32 mouse cellular contexts compared by ENCODE assay signal in the genomic region with DNA sequence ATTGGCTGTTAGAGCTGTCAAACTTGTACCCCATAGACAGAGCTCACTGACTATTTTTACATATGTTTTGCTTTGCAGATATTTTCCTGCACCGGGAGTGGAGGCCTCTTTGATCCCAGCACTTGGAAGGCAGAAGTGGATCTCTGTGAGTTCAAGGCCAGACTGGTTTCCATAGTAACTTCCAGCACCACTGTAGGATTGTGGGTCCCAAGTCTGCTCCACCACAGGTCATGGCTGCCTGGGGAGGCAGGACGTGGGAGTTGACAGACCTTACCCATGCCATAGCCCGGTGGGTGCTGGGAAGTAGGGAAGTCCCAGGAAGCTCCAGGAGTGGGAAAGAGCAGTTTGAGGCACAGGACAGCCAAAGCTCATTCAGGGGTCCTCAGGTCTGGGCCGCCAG.
A peak's percentile ranks its signal among the peaks of the same experiment; 100 is the strongest.
DNase-seq lines count a peak whose midpoint lies in the region; ATAC-seq lines count a peak whose summit lies in the region.
"Had no signal": no experiment of that assay in that cellular context is flagged by ENCODE, and none has a peak within 500 bp of the region (broad histone marks: within the 10 kb centered on the region; RNA-seq: fewer than 3 reads in every experiment).

No protein-coding gene starts in this region.

- no peak for ATAC-seq in forebrain, embryonic 16.5 days
- ATAC-seq: CD4-positive, CD25-positive, alpha-beta regulatory T cell, adult 4 months; forebrain, embryonic 15.5 days; lung, postnatal 0 days; midbrain, embryonic 13.5 days had no signal

- no peak overlapping the region for H3K4me3 ChIP-seq in forebrain, embryonic 16.5 days (replicated peaks; ENCODE audit: low read length)
- H3K4me3 ChIP-seq: embryonic facial prominence, embryonic 12.5 days; forebrain, embryonic 15.5 days; gastrocnemius, adult 2 months; heart, embryonic 12.5 days; limb, embryonic 10.5 days; limb, embryonic 15.5 days; liver, embryonic 13.5 days; megakaryocyte, embryonic 14.5 days; midbrain, embryonic 13.5 days; neural tube, embryonic 15.5 days had no signal

- no peak overlapping the region for H3K9ac ChIP-seq in forebrain, embryonic 16.5 days (replicated peaks; ENCODE audit: low read depth, low read length)
- H3K9ac ChIP-seq: embryonic facial prominence, embryonic 12.5 days; forebrain, embryonic 15.5 days; heart, embryonic 12.5 days; hindbrain, embryonic 14.5 days; limb, embryonic 15.5 days; liver, embryonic 13.5 days; midbrain, embryonic 13.5 days; neural tube, embryonic 15.5 days had no signal

- no peaks in the 10 kb centered on the region for H3K4me1 ChIP-seq in forebrain, embryonic 16.5 days (replicated peaks; ENCODE audit: control insufficient read depth, insufficient read depth, low read length)
- H3K4me1 ChIP-seq: embryonic facial prominence, embryonic 12.5 days; forebrain, embryonic 15.5 days; limb, embryonic 15.5 days; liver, embryonic 13.5 days; midbrain, embryonic 13.5 days; neural tube, embryonic 15.5 days had no signal

- no peaks in the 10 kb centered on the region for H3K27me3 ChIP-seq in forebrain, embryonic 16.5 days (replicated peaks; ENCODE audit: control insufficient read depth, insufficient read depth, low read length)
- H3K27me3 ChIP-seq: embryonic facial prominence, embryonic 12.5 days; forebrain, embryonic 15.5 days; heart, embryonic 12.5 days; limb, embryonic 15.5 days; liver, embryonic 13.5 days; megakaryocyte, embryonic 14.5 days; midbrain, embryonic 13.5 days; neural tube, embryonic 15.5 days had no signal

- no peaks in the 10 kb centered on the region for H3K36me3 ChIP-seq in forebrain, embryonic 16.5 days (ENCODE audit: control insufficient read depth, insufficient read depth)
- H3K36me3 ChIP-seq: embryonic facial prominence, embryonic 12.5 days; forebrain, embryonic 15.5 days; G1E; heart, embryonic 12.5 days; limb, embryonic 10.5 days; limb, embryonic 15.5 days; liver, embryonic 13.5 days; midbrain, embryonic 13.5 days; neural tube, embryonic 15.5 days had no signal

- H3K27ac ChIP-seq in forebrain, embryonic 16.5 days (ENCODE audit: low read length), result no peak overlapping the region
- H3K27ac ChIP-seq: embryonic facial prominence, embryonic 12.5 days; forebrain, embryonic 15.5 days; gastrocnemius, adult 2 months; hindbrain, embryonic 14.5 days; limb, embryonic 10.5 days; limb, embryonic 15.5 days; liver, embryonic 13.5 days; midbrain, embryonic 13.5 days; neural tube, embryonic 15.5 days had no signal

- no peaks in the 10 kb centered on the region for H3K9me3 ChIP-seq in forebrain, embryonic 16.5 days (ENCODE audit: control insufficient read depth, low read length)
- H3K9me3 ChIP-seq: embryonic facial prominence, embryonic 12.5 days; forebrain, embryonic 15.5 days; G1E; heart, embryonic 12.5 days; limb, embryonic 10.5 days; limb, embryonic 15.5 days; liver, embryonic 13.5 days; midbrain, embryonic 13.5 days; neural tube, embryonic 15.5 days had no signal

- H3K4me2 ChIP-seq in forebrain, embryonic 16.5 days (ENCODE audit: low read length), result no peak overlapping the region
- H3K4me2 ChIP-seq: embryonic facial prominence, embryonic 12.5 days; forebrain, embryonic 15.5 days; heart, embryonic 12.5 days; hindbrain, embryonic 14.5 days; limb, embryonic 15.5 days; liver, embryonic 13.5 days; midbrain, embryonic 13.5 days; neural tube, embryonic 15.5 days had no signal

- peak; percentile 14 for DNase-seq in adrenal gland, postnatal 14 days
- no peak for DNase-seq in adrenal gland, postnatal 4 days (ENCODE audit: low spot score in 2 of 2)
- peak; percentile 4 for DNase-seq in ovary, adult 18-20 months (ENCODE audit: low spot score)
- DNase-seq in ovary, postnatal 14 days (ENCODE audit: low spot score), result no peak
- peak; percentile 84 for DNase-seq in R1 (ENCODE audit: low read depth, low spot score)
- no peak for DNase-seq in right cerebral cortex, postnatal 4 days
- DNase-seq: cerebellum, adult 11 months; cerebellum, adult 9-10 months; cerebellum, postnatal 36 days; embryo, embryonic 11 days; gastrocnemius, adult 2 months; gastrocnemius, postnatal 36 days; heart, adult 18-20 months; heart, postnatal 10 days; kidney, adult 11 months; liver, embryonic 13.5 days; lung, adult 18-20 months; lung, postnatal 4 days; thymus, postnatal 4 days had no signal

- 80% methylated on average over 4 of the region's 4 CpGs for WGBS in forebrain, embryonic 16.5 days

Comparison
In these comparisons a context has a peak if more than half of its experiments do, and no peak if none do; other contexts are left out.
1. DNase-seq: peak in adrenal gland, postnatal 14 days (single experiment), ovary, adult 18-20 months (single experiment) and R1 (single experiment); none in adrenal gland, postnatal 4 days (0 of 2), ovary, postnatal 14 days (single experiment) and right cerebral cortex, postnatal 4 days (single experiment).